Mouse (Mus musculus) right cerebral cortex, postnatal 14 days (tissue): ENCODE measurements around the gene Cdc42se2.

Experiments
- DNase-seq: peaks from one replicate; pipeline ENCODE4 v3.0.0; 2022

Cdc42se2 gene

DNA sequence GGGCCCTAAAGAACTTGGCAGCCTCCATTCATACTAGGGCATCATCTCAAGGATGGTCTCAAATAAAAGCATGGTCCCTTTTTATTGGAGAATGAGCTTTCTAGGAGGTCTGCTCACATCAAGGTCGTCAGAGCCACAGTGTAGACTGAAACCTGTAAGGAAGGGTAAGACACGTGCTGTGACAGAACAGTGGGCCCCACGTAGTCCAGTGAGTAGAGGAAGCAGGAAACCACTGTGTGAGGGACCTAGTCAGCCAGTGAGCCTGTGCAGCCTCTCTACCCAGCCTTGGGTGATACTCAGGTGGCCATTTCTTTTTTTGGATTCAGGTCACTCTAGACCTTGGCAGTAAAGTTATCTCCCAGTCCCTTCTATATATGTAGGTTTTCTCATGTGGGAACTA lies 87.5 kb downstream of the Cdc42se2 start:
- DNase-seq = no peak

GRCm38 (mm10) chr11:54698636-54699035 lies 88.8 kb downstream of the Cdc42se2 start:
- no peak for DNase-seq

- DNase-seq = no peak
These were observed 89.9 kb downstream of the Cdc42se2 start for GRCm38 (mm10) chr11:54697611-54698010.

DNA sequence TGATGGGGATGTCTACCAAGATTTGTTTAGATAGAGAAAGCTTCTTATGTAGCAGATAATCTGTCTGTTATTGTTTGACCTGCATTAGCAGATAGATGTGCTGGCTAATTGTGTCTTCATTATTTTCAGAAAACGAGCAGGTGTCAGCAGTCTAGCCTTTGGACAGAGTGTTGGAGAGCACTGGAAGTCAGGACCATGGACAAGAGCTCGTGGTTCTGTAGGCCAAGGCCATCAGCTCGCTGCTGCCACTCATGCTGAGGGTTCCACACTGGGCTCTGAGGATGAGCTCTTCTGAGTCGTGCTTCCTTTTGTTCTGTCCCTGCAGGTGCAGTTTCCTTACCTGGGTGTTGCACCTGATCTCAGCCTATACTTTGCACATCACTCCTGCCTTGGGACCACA lies 91.5 kb downstream of the Cdc42se2 start:
- DNase-seq = no peak

DNA sequence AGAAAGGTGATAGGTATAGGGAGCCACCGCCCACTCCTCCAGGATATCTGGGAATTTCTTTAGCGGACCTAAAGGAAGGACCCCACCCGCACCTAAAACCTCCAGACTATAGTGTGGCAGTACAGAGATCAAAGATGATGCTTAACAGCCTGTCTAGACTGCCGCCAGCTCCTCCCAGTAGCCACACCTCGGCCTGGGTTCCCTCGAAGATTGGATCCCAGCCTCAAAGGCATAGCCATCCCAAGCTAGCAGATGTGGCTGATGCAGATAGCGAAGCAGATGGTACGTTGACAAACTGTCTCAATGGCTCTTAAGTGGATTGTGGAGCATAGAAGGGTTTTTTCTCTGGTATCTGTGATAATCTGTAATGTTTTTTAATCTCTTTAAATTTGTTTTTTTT lies 93.2 kb downstream of the Cdc42se2 start:
- DNase-seq = no peak

GRCm38 (mm10) chr11:54693696-54694095 lies 93.8 kb downstream of the Cdc42se2 start:
- no peak for DNase-seq

GRCm38 (mm10) chr11:54691179-54691578 lies 96.3 kb downstream of the Cdc42se2 start:
- DNase-seq = peak; percentile 14

DNA sequence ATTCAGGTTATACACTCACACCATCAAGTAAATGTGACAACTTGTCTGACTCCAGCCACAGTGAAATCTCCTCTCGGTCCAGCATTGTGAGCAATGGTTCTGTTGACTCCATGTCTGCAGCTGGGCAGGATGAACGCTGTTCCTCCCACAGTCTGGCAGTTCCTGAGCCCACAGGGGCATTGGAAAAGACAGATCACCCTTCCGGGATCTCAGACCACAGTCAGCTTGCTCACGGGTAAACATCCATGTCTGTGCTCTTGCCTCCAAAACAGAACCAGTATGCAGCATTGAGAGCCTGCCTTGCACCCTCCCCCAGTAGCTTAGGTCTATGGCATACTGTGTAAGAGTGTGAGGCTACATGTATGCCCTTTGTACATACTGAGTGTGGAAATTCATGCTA lies 97.3 kb downstream of the Cdc42se2 start:
- no peak for DNase-seq

DNA sequence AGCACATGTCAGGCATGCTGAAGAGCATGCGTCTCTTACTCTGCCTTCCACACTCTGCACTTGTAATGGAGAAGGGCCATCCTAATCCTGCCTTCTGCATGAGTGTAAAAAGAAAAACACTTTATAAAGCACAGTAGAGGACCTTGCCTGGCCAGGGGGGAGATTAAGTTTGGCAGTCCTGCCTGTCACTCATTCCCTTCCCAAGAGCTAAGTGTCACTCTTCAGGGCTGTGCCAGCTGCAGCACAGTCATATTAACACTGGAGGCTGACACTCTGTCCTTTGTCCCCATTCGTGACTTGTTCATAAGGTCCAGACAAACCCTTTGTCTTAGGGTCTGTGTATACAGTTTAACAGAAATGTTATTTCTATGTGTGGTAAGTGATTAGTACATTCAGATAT lies 102.6 kb downstream of the Cdc42se2 start:
- DNase-seq = no peak

DNA sequence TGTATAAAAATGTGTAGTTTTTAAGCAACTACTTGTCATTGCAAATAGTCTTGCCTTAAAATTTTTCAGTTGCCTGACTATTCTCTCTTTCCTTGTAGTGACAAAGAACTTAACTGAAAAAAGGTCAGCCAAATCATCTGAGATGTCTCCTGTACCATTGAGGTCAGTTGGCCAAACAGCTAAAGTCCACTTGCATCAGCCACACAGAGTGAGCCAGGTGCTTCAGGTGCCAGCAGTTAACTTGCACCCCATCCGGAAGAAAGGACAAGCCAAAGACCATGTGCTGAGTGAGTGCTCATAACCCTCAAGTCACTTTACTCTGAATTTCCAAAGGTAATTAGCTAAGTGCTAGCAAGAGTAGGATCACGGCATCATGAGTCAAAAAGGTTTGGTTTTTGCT lies 108.3 kb downstream of the Cdc42se2 start:
- no peak for DNase-seq

DNA sequence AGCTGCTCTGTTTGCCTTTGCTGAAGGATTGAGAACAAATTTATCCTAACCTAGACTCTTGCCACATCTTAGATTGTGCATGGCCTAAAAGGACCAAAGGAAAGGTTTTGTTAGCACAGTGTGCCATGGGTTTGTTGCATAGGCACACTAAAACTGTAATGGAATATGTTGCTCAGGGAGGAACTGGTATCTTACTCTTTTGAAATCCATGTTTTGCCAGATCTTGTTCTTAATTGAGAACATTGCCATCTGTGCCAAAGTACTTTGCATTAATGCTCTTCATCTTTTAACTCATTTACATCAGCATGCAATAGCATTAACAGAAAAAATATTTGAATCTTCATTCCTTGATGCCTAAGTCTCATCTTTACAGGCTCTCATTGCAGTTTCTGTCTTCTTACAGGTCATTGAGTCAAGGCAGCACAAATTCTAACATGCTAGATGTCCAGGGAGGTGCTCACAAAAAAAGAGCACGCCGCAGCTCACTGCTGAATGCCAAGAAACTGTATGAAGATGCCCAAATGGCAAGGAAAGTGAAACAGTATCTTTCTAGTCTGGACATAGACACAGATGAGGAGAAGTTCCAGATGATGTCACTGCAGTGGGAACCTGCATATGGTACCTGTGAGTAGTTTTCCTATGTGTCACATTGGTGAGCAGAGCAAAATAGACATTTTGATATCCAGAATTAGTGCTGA lies 111.5 kb downstream of the Cdc42se2 start:
- DNase-seq = no peak

DNA sequence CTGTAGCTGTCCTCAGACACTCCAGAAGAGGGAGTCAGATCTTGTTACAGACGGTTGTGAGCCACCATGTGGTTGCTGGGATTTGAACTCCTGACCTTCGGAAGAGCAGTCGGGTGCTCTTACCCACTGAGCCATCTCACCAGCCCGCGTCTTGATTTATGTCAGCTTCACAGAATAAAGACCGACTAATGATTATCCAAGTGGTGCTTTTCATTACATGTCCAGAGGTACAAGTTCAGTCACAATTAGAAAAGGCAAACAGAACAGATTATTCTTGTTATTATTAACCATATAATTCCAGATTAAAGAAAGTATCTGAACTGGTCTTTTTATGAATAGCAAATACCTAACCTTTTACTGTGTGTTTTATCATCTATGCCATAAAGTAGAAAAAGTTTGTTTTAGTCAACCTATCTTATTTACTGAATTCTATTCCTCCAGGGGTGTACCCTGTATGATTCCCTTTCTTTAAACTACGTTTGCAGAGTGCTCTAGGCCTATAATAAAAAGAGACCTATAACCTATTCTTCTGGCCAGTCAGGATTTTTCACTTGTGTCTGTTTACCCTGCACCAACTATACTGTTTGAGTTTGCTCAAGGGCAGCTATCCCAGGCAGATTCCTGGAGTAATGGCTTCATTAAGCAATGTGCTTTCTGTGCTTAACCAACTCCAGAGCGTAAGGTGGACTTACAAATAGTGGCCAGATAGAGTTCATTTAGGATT lies 113.7 kb downstream of the Cdc42se2 start:
- no peak for DNase-seq
